9 mouse cellular contexts compared by ENCODE assay signal in the genomic region with DNA sequence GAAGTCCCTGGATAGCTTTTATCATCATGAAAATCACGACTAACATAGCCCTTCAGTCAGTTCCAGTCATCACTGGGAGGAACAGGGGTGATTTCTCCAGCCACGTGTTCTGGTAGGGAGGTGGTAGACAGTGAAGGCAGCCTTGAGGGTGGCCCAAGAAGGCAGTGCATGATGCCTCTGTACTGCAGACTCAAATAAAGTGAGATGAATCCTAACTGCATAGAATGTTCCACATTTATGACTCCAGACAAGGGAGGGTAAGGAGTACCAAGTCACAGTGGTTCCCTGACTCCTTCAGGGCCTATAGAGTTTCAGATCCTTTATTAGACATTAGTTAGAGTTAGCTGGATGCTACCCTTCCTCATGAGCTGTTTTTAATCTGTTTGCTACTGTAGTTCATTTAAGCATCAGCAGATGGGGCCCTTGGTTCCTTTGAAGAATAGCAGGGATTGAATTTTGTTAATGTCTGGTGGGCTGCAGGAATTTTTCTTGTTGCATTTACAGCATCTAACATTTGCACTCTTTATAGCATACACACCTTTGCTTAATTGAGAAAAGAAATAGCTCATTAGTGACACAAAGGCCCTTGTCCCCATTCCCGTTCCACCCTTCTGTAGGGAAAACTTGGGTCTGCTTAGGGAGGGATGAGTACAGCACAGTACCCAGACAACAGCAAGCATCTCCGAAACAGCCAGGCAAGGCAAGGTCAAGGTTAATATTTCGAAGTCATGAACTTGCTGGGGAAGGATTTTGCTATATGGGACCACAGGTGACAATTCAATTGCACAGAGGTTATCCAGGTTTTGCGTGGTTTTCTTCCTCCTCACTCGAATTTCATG.
DNase-seq lines count a peak whose midpoint lies in the region; ATAC-seq and TF ChIP-seq lines count a peak whose summit lies in the region.
"Had no signal": no experiment of that assay in that cellular context is flagged by ENCODE, and none has a peak within 500 bp of the region (broad histone marks: within the 10 kb centered on the region; RNA-seq: fewer than 3 reads in every experiment).

No protein-coding gene starts in this region.

- intact Hi-C loops in left cerebral cortex, adult 2 months (cut with DNase I): loop anchor here (2.0 to 10.0 kb wide), 6 partner anchors 264 to 1142 kb away; partner anchors contain the start of gene Lmo4
- intact Hi-C loops in left cerebral cortex, postnatal 4 days (cut with DNase I): loop anchor here (10.0 kb wide), 3 partner anchors 964 to 1154 kb away; partner anchors contain the start of gene Lmo4
- intact Hi-C loops in gastrocnemius, adult 2 months (cut with DNase I): no loop called here

- no peak overlapping the region for H3K27ac ChIP-seq in forebrain, embryonic 13.5 days
- H3K27ac ChIP-seq in forebrain, embryonic 12.5 days: no peak overlapping the region
- H3K27ac ChIP-seq in left cerebral cortex, adult 2 months: peak overlapping the region; percentile 75
- peak overlapping the region; percentile 62; the same call in 1 of the 2 replicates for H3K27ac ChIP-seq in cortical plate, adult 2 months (ENCODE audit: insufficient read depth, low read length)
- no peak overlapping the region for H3K27ac ChIP-seq in gastrocnemius, adult 2 months
- H3K27ac ChIP-seq: embryonic facial prominence, embryonic 13.5 days had no signal

- no peaks in the 10 kb centered on the region for H3K27me3 ChIP-seq in forebrain, embryonic 13.5 days
- H3K27me3 ChIP-seq in forebrain, embryonic 12.5 days: no peaks in the 10 kb centered on the region
- H3K27me3 ChIP-seq: embryonic facial prominence, embryonic 13.5 days had no signal

- TF ChIP-seq CTCF in left cerebral cortex, adult 2 months (IDR thresholded peaks at IDR 0.05): peak; percentile 69
- peak; percentile 27; the same call in 1 of the 2 replicates for TF ChIP-seq CTCF in cortical plate, adult 2 months (IDR thresholded peaks at IDR 0.05; ENCODE audit: extremely low read depth, insufficient read depth, low read length)
- no peak for TF ChIP-seq CTCF in gastrocnemius, adult 2 months (IDR thresholded peaks at IDR 0.05)

- WGBS in forebrain, embryonic 13.5 days: 70% methylated on average over 7 of the region's 7 CpGs
- 80% methylated on average over 7 of the region's 7 CpGs for WGBS in forebrain, embryonic 12.5 days

- H3K9me3 ChIP-seq in forebrain, embryonic 13.5 days (replicated peaks): no peaks in the 10 kb centered on the region
- no peaks in the 10 kb centered on the region for H3K9me3 ChIP-seq in forebrain, embryonic 12.5 days
- H3K9me3 ChIP-seq: embryonic facial prominence, embryonic 13.5 days had no signal

- H3K4me2 ChIP-seq in forebrain, embryonic 13.5 days: no peak overlapping the region
- H3K4me2 ChIP-seq in forebrain, embryonic 12.5 days: no peak overlapping the region
- H3K4me2 ChIP-seq: embryonic facial prominence, embryonic 13.5 days had no signal

- no peak overlapping the region for H3K4me3 ChIP-seq in forebrain, embryonic 13.5 days
- H3K4me3 ChIP-seq in forebrain, embryonic 12.5 days (replicated peaks): no peak overlapping the region
- H3K4me3 ChIP-seq in left cerebral cortex, adult 2 months: no peak overlapping the region
- no peak overlapping the region for H3K4me3 ChIP-seq in cortical plate, adult 2 months (ENCODE audit: insufficient read depth, low read length)
- H3K4me3 ChIP-seq in gastrocnemius, adult 2 months: no peak overlapping the region
- H3K4me3 ChIP-seq: embryonic facial prominence, embryonic 13.5 days had no signal

- peak; percentile 18 for DNase-seq in left cerebral cortex, adult 2 months (ENCODE audit: extremely low spot score in 1 of 2, low spot score in 2 of 2)
- DNase-seq in left cerebral cortex, postnatal 4 days: no peak
- peak; percentile 6 for DNase-seq in mesoderm, embryonic 11.5 days (ENCODE audit: low read depth, low spot score)
- no peak for DNase-seq in adrenal gland, adult 2 months
- DNase-seq in gastrocnemius, adult 2 months: no peak

- H3K36me3 ChIP-seq in forebrain, embryonic 13.5 days (ENCODE audit: poor library complexity, severe bottlenecking): no peaks in the 10 kb centered on the region
- no peaks in the 10 kb centered on the region for H3K36me3 ChIP-seq in forebrain, embryonic 12.5 days (replicated peaks)
- H3K36me3 ChIP-seq: embryonic facial prominence, embryonic 13.5 days had no signal

- no peak for TF ChIP-seq POLR2A in cortical plate, adult 2 months (IDR thresholded peaks at IDR 0.05; ENCODE audit: extremely low read depth, insufficient read depth, low read length)

- peaks cover 5% of the 10 kb centered on the region; the same call in 1 of the 2 replicates for H3K4me1 ChIP-seq in forebrain, embryonic 13.5 days
- H3K4me1 ChIP-seq in forebrain, embryonic 12.5 days: no peaks in the 10 kb centered on the region; the same call in 1 of the 2 replicates
- H3K4me1 ChIP-seq in cortical plate, adult 2 months (ENCODE audit: control insufficient read depth, insufficient read depth, low read length): 0 out of 2 replicates have a peak, but pooled peaks cover 1% of the 10 kb centered on the region

- peak; percentile 61; the same call in 1 of the 2 replicates for ATAC-seq in forebrain, embryonic 13.5 days
- ATAC-seq in forebrain, embryonic 12.5 days (ENCODE audit: low FRiP score): no peak

- H3K9ac ChIP-seq in forebrain, embryonic 13.5 days: no peak overlapping the region
- no peak overlapping the region for H3K9ac ChIP-seq in forebrain, embryonic 12.5 days
- H3K9ac ChIP-seq: embryonic facial prominence, embryonic 13.5 days had no signal

Comparison
In these comparisons a context has a peak if more than half of its experiments do, and no peak if none do; other contexts are left out.
1. DNase-seq: peak in left cerebral cortex, adult 2 months (2 of 2) and mesoderm, embryonic 11.5 days (single experiment); none in left cerebral cortex, postnatal 4 days (single experiment), adrenal gland, adult 2 months (single experiment) and gastrocnemius, adult 2 months (single experiment).
2. H3K27ac ChIP-seq: peak in left cerebral cortex, adult 2 months (single experiment) and cortical plate, adult 2 months (single experiment); none in forebrain, embryonic 13.5 days (single experiment), forebrain, embryonic 12.5 days (single experiment) and gastrocnemius, adult 2 months (single experiment).